Comparison of ENCODE assay signal across 35 mouse cellular contexts in the genomic region with DNA sequence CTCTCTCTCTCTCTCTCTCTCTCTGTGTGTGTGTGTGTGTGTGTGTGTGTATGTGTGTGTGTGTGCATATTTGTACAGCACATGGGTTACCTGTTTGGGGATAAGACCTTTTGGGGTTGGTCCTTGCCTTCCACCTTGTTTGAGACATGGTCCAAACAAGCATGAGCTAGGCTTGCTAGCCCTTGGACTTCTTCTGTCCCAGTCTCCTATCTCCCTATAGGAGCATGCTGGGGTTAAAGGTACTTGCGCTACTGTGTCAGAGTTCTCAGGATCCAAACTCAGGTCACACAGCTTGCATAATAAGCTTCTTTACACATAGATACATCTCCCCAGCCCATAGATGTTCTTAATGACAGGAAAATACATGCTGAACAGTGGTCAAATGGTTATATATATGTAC. TPM values are rescaled to one million over a fixed set of nuclear protein-coding genes. Genes with fewer than 3 reads are reported as not detected.
DNase-seq lines count a peak whose midpoint lies in the region; ATAC-seq and TF ChIP-seq lines count a peak whose summit lies in the region.
"Had no signal": no experiment of that assay in that cellular context is flagged by ENCODE, and none has a peak within 500 bp of the region (broad histone marks: within the 10 kb centered on the region; RNA-seq: fewer than 3 reads in every experiment).

No protein-coding gene starts in this region.

- no peak overlapping the region for H3K4me3 ChIP-seq in heart, postnatal 0 days (ENCODE audit: low read depth, low read length)
- H3K4me3 ChIP-seq in lung, postnatal 0 days (ENCODE audit: low read depth, low read length), result no peak overlapping the region
- H3K4me3 ChIP-seq in stomach, embryonic 14.5 days (ENCODE audit: low read depth, low read length), result no peak overlapping the region
- H3K4me3 ChIP-seq: embryonic facial prominence, embryonic 12.5 days; forebrain, embryonic 10.5 days; forebrain, embryonic 15.5 days; heart, embryonic 15.5 days; hindbrain, embryonic 13.5 days; layer of hippocampus, adult 2 months; left cerebral cortex, adult 2 months; limb, embryonic 12.5 days; liver, embryonic 13.5 days had no signal

- no peaks in the 10 kb centered on the region for H3K9me3 ChIP-seq in heart, postnatal 0 days (replicated peaks; ENCODE audit: control insufficient read depth, low read length)
- H3K9me3 ChIP-seq in lung, postnatal 0 days (ENCODE audit: low read length), result no peaks in the 10 kb centered on the region
- H3K9me3 ChIP-seq in stomach, embryonic 14.5 days (ENCODE audit: control insufficient read depth, low read depth, low read length), result no peaks in the 10 kb centered on the region
- H3K9me3 ChIP-seq: embryonic facial prominence, embryonic 12.5 days; forebrain, embryonic 10.5 days; forebrain, embryonic 15.5 days; heart, embryonic 15.5 days; hindbrain, embryonic 13.5 days; limb, embryonic 12.5 days; liver, embryonic 13.5 days had no signal

- TF ChIP-seq CTCF in heart, postnatal 0 days (IDR thresholded peaks at IDR 0.05; ENCODE audit: low read depth), result no peak
- no peak for TF ChIP-seq CTCF in lung, postnatal 0 days (IDR thresholded peaks at IDR 0.05)

- H3K36me3 ChIP-seq in heart, postnatal 0 days (replicated peaks; ENCODE audit: control insufficient read depth, insufficient read depth, low read length), result no peaks in the 10 kb centered on the region
- no peaks in the 10 kb centered on the region for H3K36me3 ChIP-seq in lung, postnatal 0 days (ENCODE audit: insufficient read depth, low read length)
- H3K36me3 ChIP-seq in stomach, embryonic 14.5 days (ENCODE audit: control insufficient read depth, insufficient read depth, low read length), result no peaks in the 10 kb centered on the region
- H3K36me3 ChIP-seq: embryonic facial prominence, embryonic 12.5 days; forebrain, embryonic 15.5 days; heart, embryonic 15.5 days; hindbrain, embryonic 13.5 days; limb, embryonic 12.5 days; liver, embryonic 13.5 days had no signal

- peaks cover 16% of the 10 kb centered on the region for H3K4me1 ChIP-seq in heart, postnatal 0 days (ENCODE audit: control insufficient read depth, insufficient read depth)
- H3K4me1 ChIP-seq in lung, postnatal 0 days (ENCODE audit: insufficient read depth, low read depth, low read length), result peaks cover 10% of the 10 kb centered on the region; the same call in 1 of the 2 replicates
- no peaks in the 10 kb centered on the region for H3K4me1 ChIP-seq in stomach, embryonic 14.5 days (ENCODE audit: control insufficient read depth, insufficient read depth, low read length)
- H3K4me1 ChIP-seq: forebrain, embryonic 10.5 days; forebrain, embryonic 15.5 days; hindbrain, embryonic 13.5 days had no signal

- 0 out of 2 replicates have a peak overlapping the region, but pooled peaks have one; percentile 32 for H3K27ac ChIP-seq in heart, postnatal 0 days (ENCODE audit: low read depth)
- peak overlapping the region; percentile 54; the same call in 1 of the 2 replicates for H3K27ac ChIP-seq in lung, postnatal 0 days (ENCODE audit: low read length)
- H3K27ac ChIP-seq in stomach, embryonic 14.5 days (ENCODE audit: low read length), result no peak overlapping the region
- H3K27ac ChIP-seq: embryonic facial prominence, embryonic 12.5 days; forebrain, embryonic 10.5 days; forebrain, embryonic 15.5 days; hindbrain, embryonic 13.5 days; layer of hippocampus, adult 2 months; left cerebral cortex, adult 2 months; limb, embryonic 12.5 days; liver, embryonic 13.5 days had no signal

- TF ChIP-seq EP300 in heart, postnatal 0 days (IDR thresholded peaks at IDR 0.05; ENCODE audit: low read depth), result no peak
- no peak for TF ChIP-seq EP300 in lung, postnatal 0 days (IDR thresholded peaks at IDR 0.05)

- no peak for DNase-seq in heart, postnatal 0 days (ENCODE audit: low spot score)
- DNase-seq in heart, adult 11 months, result no peak
- no peak for DNase-seq in lung, postnatal 0 days (ENCODE audit: low spot score)
- no peak for DNase-seq in lung, postnatal 36 days
- DNase-seq in right cerebral cortex, postnatal 36 days (ENCODE audit: low spot score in 2 of 2), result no peak
- DNase-seq in right cerebral cortex, postnatal 4 days, result no peak
- DNase-seq: adrenal gland, postnatal 25 days; cerebellum, adult 11-12 months; cerebellum, adult 9-11 months; embryo, embryonic 11 days; gastrocnemius, postnatal 25 days; kidney, adult 2 months; kidney, postnatal 36 days; liver, embryonic 13.5 days; right cerebral cortex, adult 18-20 months; thymus, adult 2 months; thymus, postnatal 36 days had no signal

- no peak overlapping the region for H3K9ac ChIP-seq in heart, postnatal 0 days (replicated peaks; ENCODE audit: low read depth, low read length)
- H3K9ac ChIP-seq in lung, postnatal 0 days (replicated peaks; ENCODE audit: low read depth), result no peak overlapping the region
- no peak overlapping the region for H3K9ac ChIP-seq in stomach, embryonic 14.5 days (replicated peaks; ENCODE audit: low read depth, low read length)
- H3K9ac ChIP-seq: embryonic facial prominence, embryonic 12.5 days; forebrain, embryonic 15.5 days; heart, embryonic 15.5 days; hindbrain, embryonic 13.5 days; limb, embryonic 12.5 days; liver, embryonic 13.5 days; lung, embryonic 14.5 days had no signal

- no peak overlapping the region for H3K4me2 ChIP-seq in heart, postnatal 0 days (ENCODE audit: low read depth, low read length)
- no peak overlapping the region for H3K4me2 ChIP-seq in lung, postnatal 0 days (replicated peaks; ENCODE audit: low read depth, low read length)
- H3K4me2 ChIP-seq in stomach, embryonic 14.5 days (replicated peaks; ENCODE audit: low read depth, low read length), result no peak overlapping the region
- H3K4me2 ChIP-seq: embryonic facial prominence, embryonic 12.5 days; forebrain, embryonic 15.5 days; heart, embryonic 15.5 days; hindbrain, embryonic 13.5 days; limb, embryonic 12.5 days; liver, embryonic 13.5 days; lung, embryonic 14.5 days had no signal

- WGBS in heart, postnatal 0 days, result 89% methylated on average over 1 of the region's 1 CpGs
- 88% methylated on average over 1 of the region's 1 CpGs for WGBS in lung, postnatal 0 days
- 100% methylated on average over 1 of the region's 1 CpGs for WGBS in stomach, embryonic 14.5 days

- no peak for ATAC-seq in heart, postnatal 0 days (ENCODE audit: insufficient read depth, low read depth)
- no peak for ATAC-seq in lung, postnatal 0 days
- ATAC-seq in stomach, embryonic 14.5 days (ENCODE audit: insufficient number of reproducible peaks, insufficient read depth, low FRiP score, low read depth), result peak; percentile 26; the same call in 1 of the 2 replicates
- ATAC-seq: forebrain, embryonic 15.5 days; midbrain, embryonic 16.5 days had no signal

- H3K27me3 ChIP-seq in heart, postnatal 0 days (ENCODE audit: control insufficient read depth, insufficient read depth, low read length), result no peaks in the 10 kb centered on the region
- no peaks in the 10 kb centered on the region for H3K27me3 ChIP-seq in lung, postnatal 0 days (replicated peaks; ENCODE audit: insufficient read depth, low read length)
- H3K27me3 ChIP-seq in stomach, embryonic 14.5 days (ENCODE audit: control insufficient read depth, insufficient read depth, low read length), result no peaks in the 10 kb centered on the region
- H3K27me3 ChIP-seq: embryonic facial prominence, embryonic 12.5 days; forebrain, embryonic 15.5 days; heart, embryonic 15.5 days; hindbrain, embryonic 13.5 days; limb, embryonic 12.5 days; liver, embryonic 13.5 days had no signal

RNA-seq across cellular contexts. Expression of gene Ston1, which starts 17.2 kb away (rescaled TPM):
- total RNA-seq in heart, postnatal 0 days (2014; rRNA removed; ENCODE audit: low replicate concordance), result 4.2 and 9.0 TPM in 2 replicates
- polyA plus RNA-seq in heart, postnatal 0 days (2015; fragmentation: Nextera tagmentation; extraction: Ambion mirVana), result 3.9 and 4.1 TPM in 2 replicates
- polyA plus RNA-seq in lung, postnatal 0 days (2015; fragmentation: Nextera tagmentation; extraction: Ambion mirVana), result 6.4 and 6.9 TPM in 2 replicates
- polyA plus RNA-seq in stomach, embryonic 14.5 days (2014; fragmentation: Nextera tagmentation; extraction: Ambion mirVana), result 10.4 and 10.8 TPM in 2 replicates
- total RNA-seq: neutrophil, adult 5-6 weeks had no signal

RNA-seq across cellular contexts. Expression of gene Gtf2a1l, which starts 53.7 kb away (rescaled TPM):
- total RNA-seq in heart, postnatal 0 days (2014; rRNA removed; ENCODE audit: low replicate concordance), result not detected in 2 replicates
- not detected in 2 replicates for polyA plus RNA-seq in heart, postnatal 0 days (2015; fragmentation: Nextera tagmentation; extraction: Ambion mirVana)
- 0.15 TPM in 1 of 2 replicates, not detected in the other for polyA plus RNA-seq in lung, postnatal 0 days (2015; fragmentation: Nextera tagmentation; extraction: Ambion mirVana)
- polyA plus RNA-seq in stomach, embryonic 14.5 days (2014; fragmentation: Nextera tagmentation; extraction: Ambion mirVana), result 0.83 and 0.91 TPM in 2 replicates
- total RNA-seq: adrenal gland, adult 18-20 months; adrenal gland, postnatal 25 days; gastrocnemius, adult 18-20 months; gastrocnemius, postnatal 25 days; heart, adult 8-10 months; heart, postnatal 4 days; layer of hippocampus, adult 2 months; layer of hippocampus, postnatal 14 days had no signal
- polyA plus RNA-seq: forebrain, embryonic 10.5 days; forebrain, embryonic 15.5 days; kidney, embryonic 16.5 days; limb, embryonic 12.5 days; liver, embryonic 13.5 days; lung, embryonic 14.5 days had no signal
